Mouse (Mus musculus) kidney, embryonic 14.5 days (tissue): ENCODE data around the gene Colq. TPM values are rescaled to one million over a fixed set of nuclear protein-coding genes. Genes with fewer than 3 reads are reported as not detected.

Experiments used
- ATAC-seq: fragments of 200-750 bp; cut with Nextera tagmentation; 2 replicates; pipeline ENCODE4 v1.8.0; 2017; ENCODE audit warnings: moderate number of reproducible peaks, mild to moderate bottlenecking, moderate TSS enrichment, moderate library complexity; ENCODE audit not compliant: low FRiP score, low TSS enrichment
- H3K27ac ChIP-seq: fragments of 300-500 bp; sonication (generic); 2 replicates; pipeline ENCODE4 v1.5.1; 2014; ENCODE audit warnings: low read depth, mild to moderate bottlenecking, low read length, moderate library complexity, mixed read lengths
- H3K27me3 ChIP-seq: fragments of 300-500 bp; sonication (generic); 2 replicates; pipeline ENCODE4 v1.6.1; 2014; ENCODE audit warnings: mild to moderate bottlenecking, low read length; ENCODE audit not compliant: control insufficient read depth, insufficient read depth
- H3K36me3 ChIP-seq: fragments of 300-500 bp; sonication (generic); 2 replicates; pipeline ENCODE4 v1.6.1; 2014; ENCODE audit warnings: low read length, mixed read lengths; ENCODE audit not compliant: control insufficient read depth, insufficient read depth
- H3K4me1 ChIP-seq: fragments of 300-500 bp; sonication (generic); 2 replicates; pipeline ENCODE4 v1.6.1; 2014; ENCODE audit warnings: low read length, mixed read lengths; ENCODE audit not compliant: control insufficient read depth, insufficient read depth
- H3K4me2 ChIP-seq: fragments of 300-500 bp; sonication (generic); replicated peaks from 2 replicates; pipeline ENCODE4 v1.6.1; 2014; ENCODE audit warnings: low read depth, mild to moderate bottlenecking, low read length
- H3K4me3 ChIP-seq: fragments of 300-500 bp; sonication (generic); 2 replicates; pipeline ENCODE4 v1.5.1; 2014; ENCODE audit warnings: mild to moderate bottlenecking, low read length
- H3K9ac ChIP-seq: fragments of 300-500 bp; sonication (generic); 2 replicates; pipeline ENCODE4 v1.6.1; 2014; ENCODE audit warnings: low read depth, mild to moderate bottlenecking, low read length, moderate library complexity
- H3K9me3 ChIP-seq: fragments of 300-500 bp; sonication (generic); 2 replicates; pipeline ENCODE4 v1.6.1; 2016; ENCODE audit warnings: low read length; ENCODE audit not compliant: control insufficient read depth
- WGBS: fragments of 180-500 bp; shearing (Covaris S2); extraction: QIAGEN DNeasy Blood & Tissue Kit; methylation state at CpG from one replicate; pipeline ENCODE4 v1.1.7; 2014; 5-methylcytosine and 5-hydroxymethylcytosine counted together
- polyA plus RNA-seq: library from polyadenylated mRNA; unstranded; fragments of >200 nt; fragmentation: Nextera tagmentation; extraction: Ambion mirVana; gene quantifications from 2 replicates; pipeline ENCODE4 v1.2.1, GENCODE M21; 2014

Gene Colq
- polyA plus RNA-seq, 1 experiment from 2014 or later = 3.2 TPM

DNA sequence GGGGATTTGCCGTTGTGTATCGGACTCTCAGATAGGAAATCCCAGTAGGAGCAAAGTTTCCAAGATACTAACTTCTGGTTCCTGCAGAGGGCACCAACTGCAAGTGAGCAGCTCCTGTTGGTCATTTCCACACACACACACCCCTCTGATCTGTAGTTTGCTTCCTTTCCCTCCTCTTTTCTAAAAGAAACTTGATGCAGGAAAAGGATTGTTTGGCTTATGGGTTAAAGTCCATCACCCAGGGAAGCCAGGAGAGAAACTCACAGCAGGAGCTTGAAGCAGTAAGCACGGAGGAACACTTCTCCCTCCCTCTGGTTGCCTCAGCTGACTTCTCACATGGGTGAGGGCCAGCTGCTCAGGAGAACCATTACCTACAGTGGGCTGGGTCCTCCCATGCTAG lies 72.0 kb downstream of the Colq start:
- no peak for ATAC-seq
- Histone ChIP-seq H3K4me2 (no peak overlapping the region), H3K9me3 (no peaks in the 10 kb centered on the region), H3K4me1 (no peaks in the 10 kb centered on the region), H3K27me3 (no peaks in the 10 kb centered on the region), H3K36me3 (no peaks in the 10 kb centered on the region), H3K4me3 (no peak overlapping the region), H3K9ac (no peak overlapping the region), H3K27ac (no peak overlapping the region)
- WGBS = 37% methylated on average over 3 of the region's 3 CpGs

DNA sequence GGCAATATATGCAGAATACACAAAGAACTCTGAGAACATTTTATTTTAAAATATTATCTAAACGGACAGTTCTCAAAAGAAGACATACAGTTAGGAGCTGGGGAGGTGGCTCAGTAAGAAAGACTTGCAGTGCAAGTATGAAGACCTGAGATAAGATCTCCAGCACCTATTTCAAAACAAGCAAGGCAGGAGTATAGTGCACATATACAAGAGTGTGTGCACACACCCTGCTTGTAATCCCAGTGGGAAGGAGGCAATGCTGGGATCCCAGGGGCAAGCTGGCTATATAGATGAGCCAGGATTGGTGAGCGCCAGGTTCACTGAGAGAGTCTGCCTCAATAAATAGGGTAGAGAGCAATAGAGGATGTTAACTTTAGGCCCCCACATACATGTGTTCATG lies 75.2 kb downstream of the Colq start:
- Histone ChIP-seq H3K27me3 (no peaks in the 10 kb centered on the region), H3K4me2 (no peak overlapping the region), H3K27ac (no peak overlapping the region), H3K36me3 (no peaks in the 10 kb centered on the region), H3K9ac (no peak overlapping the region), H3K9me3 (no peaks in the 10 kb centered on the region), H3K4me1 (no peaks in the 10 kb centered on the region), H3K4me3 (no peak overlapping the region)
- WGBS = 99% methylated on average over 2 of the region's 2 CpGs
- ATAC-seq = no peak

DNA sequence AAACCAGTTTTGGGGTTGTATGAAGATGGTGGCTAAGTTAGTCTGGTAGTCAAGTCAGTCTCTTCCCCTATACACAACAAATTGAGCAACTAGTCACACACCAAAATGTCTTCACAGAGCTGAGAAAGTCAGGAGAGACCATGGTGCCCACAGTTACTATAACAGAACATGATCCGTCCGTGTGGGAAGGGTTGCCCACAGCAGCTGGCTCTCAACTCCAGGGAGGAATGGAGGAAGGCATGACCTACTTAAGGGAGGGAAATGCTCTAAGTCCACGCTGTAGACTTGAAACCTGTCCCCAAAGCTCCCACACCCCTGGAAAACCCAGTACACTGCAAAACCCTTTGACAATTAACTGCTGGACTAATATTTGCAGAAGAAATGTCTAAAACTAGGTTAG lies 80.8 kb downstream of the Colq start:
- H3K4me1 ChIP-seq = no peaks in the 10 kb centered on the region
- H3K27me3 ChIP-seq = no peaks in the 10 kb centered on the region
- no peak overlapping the region for H3K4me2 ChIP-seq
- H3K9ac ChIP-seq = no peak overlapping the region
- H3K9me3 ChIP-seq = no peaks in the 10 kb centered on the region
- no peak for ATAC-seq
- no peak overlapping the region for H3K4me3 ChIP-seq
- WGBS = 88% methylated on average over 3 of the region's 3 CpGs
- peaks cover 50% of the 10 kb centered on the region for H3K36me3 ChIP-seq
- H3K27ac ChIP-seq = no peak overlapping the region

DNA sequence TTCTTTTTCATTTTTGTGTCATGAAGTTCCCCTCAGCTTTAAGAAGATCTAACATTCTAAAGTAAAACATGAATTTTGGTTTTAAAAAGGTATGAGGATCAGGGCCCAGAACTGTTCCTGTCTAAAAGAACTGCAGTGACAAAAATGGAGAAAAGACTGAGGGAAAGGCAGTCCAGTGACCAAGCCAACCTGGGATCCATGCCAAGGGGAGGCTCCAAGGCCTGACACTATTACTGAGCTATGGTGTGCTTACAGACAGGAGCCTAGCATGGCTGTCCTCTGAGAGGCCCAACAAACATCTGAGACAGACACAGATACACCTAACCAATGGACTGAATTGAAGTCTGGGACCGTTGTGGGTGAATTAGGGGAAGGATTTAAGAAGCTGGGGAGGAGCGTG lies 81.2 kb downstream of the Colq start:
- H3K4me3 ChIP-seq = no peak overlapping the region
- H3K9ac ChIP-seq = no peak overlapping the region
- peaks cover 54% of the 10 kb centered on the region for H3K36me3 ChIP-seq
- H3K4me2 ChIP-seq = no peak overlapping the region
- no peak for ATAC-seq
- H3K9me3 ChIP-seq = no peaks in the 10 kb centered on the region
- H3K27me3 ChIP-seq = no peaks in the 10 kb centered on the region
- no peaks in the 10 kb centered on the region for H3K4me1 ChIP-seq
- WGBS = 97% methylated on average over 2 of the region's 2 CpGs
- no peak overlapping the region for H3K27ac ChIP-seq

DNA sequence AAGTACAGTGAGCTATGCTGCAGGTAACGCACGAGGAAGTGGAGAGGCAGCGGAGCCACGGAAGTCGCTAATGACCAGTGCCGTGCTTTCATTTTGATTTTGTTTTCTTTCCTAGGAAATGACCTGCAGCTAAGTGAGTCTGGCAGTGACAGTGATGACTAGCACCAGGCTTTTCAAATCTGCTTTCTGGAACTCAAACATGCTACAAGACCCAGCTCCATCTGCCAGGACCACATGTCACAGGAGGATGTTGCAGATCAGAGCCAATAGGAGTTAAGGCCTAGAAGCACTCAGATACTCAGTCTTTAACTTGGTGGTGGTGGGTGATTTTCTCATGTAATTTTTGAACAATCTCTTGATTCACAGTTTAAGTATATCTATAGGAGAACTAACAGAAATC lies 84.7 kb downstream of the Colq start:
- Histone ChIP-seq H3K27me3 (no peaks in the 10 kb centered on the region), H3K36me3 (peaks cover 88% of the 10 kb centered on the region), H3K4me1 (no peaks in the 10 kb centered on the region), H3K9ac (no peak overlapping the region), H3K4me3 (no peak overlapping the region), H3K4me2 (no peak overlapping the region), H3K27ac (no peak overlapping the region), H3K9me3 (no peaks in the 10 kb centered on the region)
- ATAC-seq = no peak
- WGBS = 91% methylated on average over 6 of the region's 6 CpGs

DNA sequence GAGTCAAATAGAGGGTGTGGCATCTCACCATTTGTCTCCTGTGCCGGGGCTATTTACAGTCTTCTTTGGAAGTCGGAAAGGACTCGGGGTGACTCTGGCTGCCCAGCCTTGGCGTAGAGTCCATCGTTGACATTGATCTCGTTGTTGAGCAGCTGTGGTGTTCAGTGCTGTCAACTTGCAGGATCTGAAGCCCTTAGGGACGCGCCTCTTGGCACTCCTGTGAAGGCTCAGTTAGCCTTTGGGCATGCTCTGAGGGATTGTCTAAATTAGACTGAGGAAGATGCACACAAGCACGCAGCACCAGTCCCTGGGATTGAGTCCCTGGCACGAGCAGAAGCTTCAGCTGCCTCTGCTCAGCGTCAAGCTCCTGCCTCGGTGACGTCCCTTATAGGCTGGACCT lies 87.7 kb downstream of the Colq start:
- no peaks in the 10 kb centered on the region for H3K27me3 ChIP-seq
- no peaks in the 10 kb centered on the region for H3K9me3 ChIP-seq
- H3K27ac ChIP-seq = no peak overlapping the region
- 91% methylated on average over 13 of the region's 13 CpGs for WGBS
- H3K4me1 ChIP-seq = no peaks in the 10 kb centered on the region
- ATAC-seq = no peak
- no peak overlapping the region for H3K9ac ChIP-seq
- H3K4me3 ChIP-seq = no peak overlapping the region
- H3K36me3 ChIP-seq = peaks cover 98% of the 10 kb centered on the region
- no peak overlapping the region for H3K4me2 ChIP-seq

DNA sequence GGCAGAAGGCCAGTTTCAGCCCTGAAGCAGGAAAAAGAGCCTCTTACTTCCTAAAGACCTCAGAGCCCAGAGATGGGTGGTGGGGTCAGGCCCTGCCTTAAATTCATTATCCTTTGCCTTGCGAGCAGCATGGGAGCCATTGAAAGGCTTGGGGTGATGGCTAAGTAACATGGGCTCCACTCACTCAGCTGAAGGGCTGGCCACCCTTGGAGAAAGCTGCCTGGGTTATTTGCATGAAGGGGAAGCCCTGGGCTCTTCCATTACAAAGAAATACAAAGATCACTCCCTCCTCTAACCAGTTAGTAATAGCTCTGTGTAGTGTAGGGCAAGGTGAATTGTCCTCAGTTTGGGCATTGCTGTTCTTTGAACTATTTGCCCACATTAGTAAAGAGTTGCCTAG lies 91.6 kb downstream of the Colq start:
- WGBS = 87% methylated on average over 1 of the region's 1 CpGs
- H3K9ac ChIP-seq = no peak overlapping the region
- ATAC-seq = no peak
- H3K27ac ChIP-seq = no peak overlapping the region
- peaks cover 65% of the 10 kb centered on the region for H3K36me3 ChIP-seq
- H3K4me3 ChIP-seq = no peak overlapping the region
- H3K4me2 ChIP-seq = no peak overlapping the region
- H3K27me3 ChIP-seq = no peaks in the 10 kb centered on the region
- H3K9me3 ChIP-seq = no peaks in the 10 kb centered on the region
- peaks cover 14% of the 10 kb centered on the region; the same call in 1 of the 2 replicates for H3K4me1 ChIP-seq

DNA sequence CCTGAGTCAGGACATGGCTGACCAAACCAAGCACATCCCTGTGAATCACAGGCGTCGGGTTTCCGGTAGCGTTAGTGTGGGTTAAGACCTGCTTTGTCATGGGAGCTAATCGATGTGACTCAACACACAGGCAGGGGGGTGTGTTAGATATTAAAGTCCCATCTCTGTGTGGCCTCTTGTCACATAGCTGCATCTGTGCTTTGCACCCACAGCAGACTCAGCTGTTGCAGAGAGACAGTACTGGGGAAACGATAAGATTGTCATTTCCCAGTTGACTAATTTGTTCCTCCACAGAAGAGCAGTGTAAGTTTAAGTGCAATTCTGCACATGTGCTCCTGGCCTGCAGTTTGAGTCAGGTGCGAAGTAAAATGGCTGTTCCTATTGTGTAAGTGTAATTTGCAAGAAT lies 94.9 kb downstream of the Colq start:
- no peaks in the 10 kb centered on the region for H3K27me3 ChIP-seq
- no peak overlapping the region for H3K27ac ChIP-seq
- peaks cover 18% of the 10 kb centered on the region; the same call in 1 of the 2 replicates for H3K4me1 ChIP-seq
- 21% methylated on average over 7 of the region's 7 CpGs for WGBS
- peak overlapping the region; percentile 95 for H3K4me3 ChIP-seq
- ATAC-seq = no peak
- no peaks in the 10 kb centered on the region for H3K9me3 ChIP-seq
- H3K4me2 ChIP-seq = peak overlapping the region; percentile 95
- peak overlapping the region; percentile 93; the same call in 1 of the 2 replicates for H3K9ac ChIP-seq
- H3K36me3 ChIP-seq = peaks cover 47% of the 10 kb centered on the region

DNA sequence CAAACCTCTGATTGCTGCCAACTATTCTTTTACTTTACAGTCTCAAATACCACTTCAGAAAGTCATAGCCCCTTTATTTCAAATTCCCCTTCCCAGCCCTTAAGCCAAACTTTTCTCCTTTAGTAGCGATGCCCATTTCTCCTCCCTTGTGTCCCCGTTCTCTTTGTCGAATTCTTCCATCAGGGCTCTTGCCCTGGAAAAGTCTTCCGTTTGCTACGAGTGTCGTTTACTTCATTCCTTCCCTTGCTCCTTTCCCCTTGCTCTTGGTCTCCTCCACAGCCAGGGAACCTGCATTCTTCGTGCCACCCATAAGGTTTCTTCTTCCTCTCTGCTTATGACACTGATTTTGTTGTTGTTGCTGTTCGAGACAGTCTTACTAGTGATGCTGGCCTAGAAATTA lies 95.6 kb downstream of the Colq start:
- WGBS = 2% methylated on average over 8 of the region's 8 CpGs
- Histone ChIP-seq H3K27me3 (no peaks in the 10 kb centered on the region), H3K4me2 (peak overlapping the region; percentile 95), H3K4me3 (peak overlapping the region; percentile 95), H3K27ac (peak overlapping the region; percentile 84; the same call in 1 of the 2 replicates), H3K36me3 (peaks cover 43% of the 10 kb centered on the region), H3K9ac (peak overlapping the region; percentile 93), H3K9me3 (no peaks in the 10 kb centered on the region), H3K4me1 (peaks cover 18% of the 10 kb centered on the region; the same call in 1 of the 2 replicates)
- ATAC-seq = no peak
